Mouse (Mus musculus) stomach, embryonic 14.5 days (tissue): ENCODE data around the gene Sf3b6. TPM values are rescaled to one million over a fixed set of nuclear protein-coding genes. Genes with fewer than 3 reads are reported as not detected.
"Not testable (repeated sequence)": the region's sequence is repeated elsewhere in the genome, so short reads cannot be mapped to it uniquely, and the experiment has no call there.

ENCODE experiments used
- ATAC-seq: fragments of 200-750 bp; cut with Nextera tagmentation; 2 replicates; pipeline ENCODE4 v1.8.0; 2017; ENCODE audit warnings: low read depth, moderate TSS enrichment; ENCODE audit not compliant: insufficient number of reproducible peaks, insufficient read depth, low FRiP score
- H3K27ac ChIP-seq: fragments of 300-500 bp; sonication (generic); 2 replicates; pipeline ENCODE4 v1.5.1; 2014; ENCODE audit warnings: mild to moderate bottlenecking, low read length, moderate library complexity, mixed read lengths
- H3K27me3 ChIP-seq: fragments of 300-500 bp; sonication (generic); 2 replicates; pipeline ENCODE4 v1.6.1; 2014; ENCODE audit warnings: low read length, control low read depth, mixed read lengths; ENCODE audit not compliant: control insufficient read depth, insufficient read depth
- H3K36me3 ChIP-seq: fragments of 300-500 bp; sonication (generic); 2 replicates; pipeline ENCODE4 v1.6.1; 2014; ENCODE audit warnings: mild to moderate bottlenecking, control low read depth, low read length, moderate library complexity, mixed read lengths; ENCODE audit not compliant: control insufficient read depth, insufficient read depth
- H3K4me1 ChIP-seq: fragments of 300-500 bp; sonication (generic); 2 replicates; pipeline ENCODE4 v1.6.1; 2014; ENCODE audit warnings: low read length, control low read depth, mixed read lengths; ENCODE audit not compliant: control insufficient read depth, insufficient read depth
- H3K4me2 ChIP-seq: fragments of 300-500 bp; sonication (generic); replicated peaks from 2 replicates; pipeline ENCODE4 v1.6.1; 2014; ENCODE audit warnings: low read depth, low read length, control low read depth
- H3K4me3 ChIP-seq: fragments of 300-500 bp; sonication (generic); 2 replicates; pipeline ENCODE4 v1.5.1; 2014; ENCODE audit warnings: low read depth, low read length, control low read depth
- H3K9ac ChIP-seq: fragments of 300-500 bp; sonication (generic); replicated peaks from 2 replicates; pipeline ENCODE4 v1.6.1; 2014; ENCODE audit warnings: low read depth, mild to moderate bottlenecking, control low read depth, low read length, moderate library complexity, mixed read lengths
- H3K9me3 ChIP-seq: fragments of 300-500 bp; sonication (generic); 2 replicates; pipeline ENCODE4 v1.6.1; 2016; ENCODE audit warnings: low read depth, low read length, control low read depth; ENCODE audit not compliant: control insufficient read depth
- WGBS: fragments of 180-500 bp; shearing (Covaris S2); extraction: QIAGEN DNeasy Blood & Tissue Kit; methylation state at CpG from one replicate; pipeline ENCODE4 v1.1.7; 2014; 5-methylcytosine and 5-hydroxymethylcytosine counted together
- polyA plus RNA-seq: library from polyadenylated mRNA; unstranded; fragments of >200 nt; fragmentation: Nextera tagmentation; extraction: Ambion mirVana; gene quantifications from 2 replicates; pipeline ENCODE4 v1.2.1, GENCODE M21; 2014

The Sf3b6 gene
- polyA plus RNA-seq, 1 experiment from 2014 or later: 309 TPM

GRCm38 (mm10) chr12:4781725-4782404, 35.5 kb upstream of the Sf3b6 start:
- H3K4me3 ChIP-seq, H3K4me2 ChIP-seq, H3K36me3 ChIP-seq, H3K9me3 ChIP-seq, H3K9ac ChIP-seq, H3K27ac ChIP-seq, H3K27me3 ChIP-seq, ATAC-seq, H3K4me1 ChIP-seq: not testable (repeated sequence)
- WGBS: 88% methylated on average over 9 of the region's 9 CpGs

- H3K4me1 ChIP-seq: no peaks in the 10 kb centered on the region
- H3K27ac ChIP-seq: no peak overlapping the region
- no peak overlapping the region for H3K4me3 ChIP-seq
- ATAC-seq: no peak
- 65% methylated on average over 5 of the region's 5 CpGs for WGBS
- no peaks in the 10 kb centered on the region for H3K36me3 ChIP-seq
- H3K27me3 ChIP-seq: no peaks in the 10 kb centered on the region
- H3K9me3 ChIP-seq: no peaks in the 10 kb centered on the region
- no peak overlapping the region for H3K4me2 ChIP-seq
- H3K9ac ChIP-seq: no peak overlapping the region
Observed at GRCm38 (mm10) chr12:4783598-4783997, 33.7 kb upstream of the Sf3b6 start.

DNA sequence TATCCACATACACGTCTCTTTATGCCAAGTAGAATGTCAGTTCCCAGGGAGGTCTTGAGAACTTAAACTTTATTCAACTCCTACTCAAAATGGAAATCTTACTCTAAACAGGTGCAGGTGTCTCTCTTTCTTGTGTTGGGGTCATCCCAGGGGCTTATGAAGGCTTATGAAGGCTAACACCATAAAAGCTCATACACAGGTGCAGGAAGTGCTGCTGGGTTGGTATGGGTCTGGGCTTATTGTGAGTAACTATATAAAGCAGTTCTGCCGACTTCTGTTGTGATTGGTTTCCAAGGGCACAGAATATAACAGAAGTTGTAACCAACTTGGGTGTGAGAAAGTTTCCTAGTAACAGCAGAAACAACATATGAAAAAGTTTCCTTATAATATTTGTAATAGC, 32.9 kb upstream of the Sf3b6 start:
- no peaks in the 10 kb centered on the region for H3K9me3 ChIP-seq
- no peak overlapping the region for H3K27ac ChIP-seq
- H3K4me2 ChIP-seq: no peak overlapping the region
- H3K4me1 ChIP-seq: no peaks in the 10 kb centered on the region
- H3K36me3 ChIP-seq: no peaks in the 10 kb centered on the region
- H3K9ac ChIP-seq: no peak overlapping the region
- 62% methylated on average over 2 of the region's 2 CpGs for WGBS
- H3K4me3 ChIP-seq: no peak overlapping the region
- no peaks in the 10 kb centered on the region for H3K27me3 ChIP-seq
- no peak for ATAC-seq

DNA sequence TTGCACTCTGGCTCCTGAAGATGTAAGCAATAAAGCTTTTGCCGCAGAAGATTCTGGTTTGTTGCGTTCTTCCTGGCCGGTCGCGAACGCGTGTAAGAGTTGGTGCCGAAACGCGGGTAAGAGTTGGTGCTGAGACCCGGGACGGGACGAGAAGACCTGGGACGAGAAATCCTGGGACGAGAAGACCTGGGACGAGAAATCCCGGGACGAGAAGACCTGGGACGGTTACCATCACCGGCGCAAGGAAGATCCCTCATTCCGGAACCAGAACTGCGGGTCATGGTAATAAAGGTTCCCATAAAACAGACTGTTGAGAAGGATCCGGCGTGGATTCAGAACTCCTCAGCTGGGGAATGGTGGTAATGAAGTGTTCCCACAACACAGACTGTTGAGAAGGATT, 29.2 kb upstream of the Sf3b6 start:
- not testable (repeated sequence) for H3K36me3 ChIP-seq, H3K4me2 ChIP-seq, H3K27me3 ChIP-seq, H3K27ac ChIP-seq, H3K4me1 ChIP-seq, H3K9me3 ChIP-seq, H3K9ac ChIP-seq, ATAC-seq, H3K4me3 ChIP-seq
- 94% methylated on average over 25 of the region's 25 CpGs for WGBS

DNA sequence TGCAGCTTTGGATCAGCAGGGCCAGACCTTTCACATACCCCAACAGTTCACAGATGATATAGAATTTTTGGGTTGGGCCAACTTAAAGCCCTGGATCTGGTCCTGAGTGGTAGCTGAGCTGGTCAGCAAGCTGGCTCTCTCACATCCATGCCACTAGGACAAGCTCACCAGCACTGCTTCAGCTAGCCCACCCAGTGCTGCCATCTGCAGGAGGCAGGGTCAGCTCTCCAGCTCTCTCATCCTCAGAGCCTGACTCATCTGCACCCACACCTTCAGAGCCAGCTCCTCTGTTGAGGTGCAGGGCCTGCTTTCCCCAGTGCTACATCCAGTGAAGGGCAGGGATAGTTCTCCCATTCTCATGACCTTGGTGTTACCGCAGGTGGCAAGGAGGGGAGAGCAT, 23.6 kb upstream of the Sf3b6 start:
- H3K4me3 ChIP-seq: no peak overlapping the region
- no peak overlapping the region for H3K4me2 ChIP-seq
- H3K27me3 ChIP-seq: no peaks in the 10 kb centered on the region
- H3K4me1 ChIP-seq: no peaks in the 10 kb centered on the region
- WGBS: 76% methylated on average over 1 of the region's 1 CpGs
- H3K9ac ChIP-seq: no peak overlapping the region
- no peak overlapping the region for H3K27ac ChIP-seq
- no peaks in the 10 kb centered on the region for H3K9me3 ChIP-seq
- no peaks in the 10 kb centered on the region for H3K36me3 ChIP-seq
- no peak for ATAC-seq

DNA sequence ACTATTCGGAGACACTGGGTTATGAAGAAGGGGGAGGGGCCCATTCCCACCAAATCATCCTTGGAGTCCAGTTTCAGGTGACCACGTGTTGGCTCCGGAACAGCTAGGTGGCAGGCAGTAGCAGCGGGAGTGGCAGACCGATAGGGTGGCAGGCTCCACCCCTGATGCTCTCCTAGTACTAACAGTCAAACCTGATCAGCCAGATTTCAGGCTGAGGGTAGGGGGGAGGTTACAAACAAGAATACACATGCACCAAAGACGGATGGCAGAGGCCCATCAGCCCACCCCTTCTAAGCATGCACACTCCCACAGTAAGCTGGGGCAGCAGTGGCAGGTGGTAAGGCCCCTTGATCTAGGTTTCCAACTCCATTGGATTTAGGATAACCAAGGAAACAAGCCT, 19.9 kb upstream of the Sf3b6 start:
- 60% methylated on average over 6 of the region's 6 CpGs for WGBS
- not testable (repeated sequence) for H3K4me2 ChIP-seq, H3K36me3 ChIP-seq, H3K9me3 ChIP-seq, H3K27me3 ChIP-seq, H3K4me3 ChIP-seq, H3K9ac ChIP-seq, H3K4me1 ChIP-seq, ATAC-seq, H3K27ac ChIP-seq

DNA sequence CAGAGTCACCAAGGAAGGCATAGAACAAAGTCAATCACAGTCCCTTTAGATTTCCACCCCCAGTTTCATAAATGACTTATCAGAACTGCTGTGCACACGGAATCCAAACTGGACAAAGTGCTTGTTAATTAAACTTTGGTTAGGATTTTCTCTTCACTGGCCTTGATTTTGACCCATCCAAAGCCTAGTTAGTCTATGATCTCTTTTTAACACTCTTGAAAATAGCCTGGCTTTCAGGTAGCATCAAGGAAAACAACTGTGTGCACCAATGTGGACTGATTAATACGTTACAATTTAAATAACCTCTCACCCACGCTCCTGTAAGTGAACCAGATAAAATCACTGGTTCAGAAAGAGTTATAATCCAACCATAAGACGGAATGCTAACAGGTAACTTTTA, 6.3 kb upstream of the Sf3b6 start:
- H3K4me1 ChIP-seq: no peaks in the 10 kb centered on the region
- H3K4me3 ChIP-seq: no peak overlapping the region
- H3K9ac ChIP-seq: no peak overlapping the region
- H3K4me2 ChIP-seq: no peak overlapping the region
- WGBS: 71% methylated on average over 4 of the region's 4 CpGs
- ATAC-seq: no peak
- no peaks in the 10 kb centered on the region for H3K36me3 ChIP-seq
- H3K27ac ChIP-seq: no peak overlapping the region
- H3K27me3 ChIP-seq: no peaks in the 10 kb centered on the region
- H3K9me3 ChIP-seq: peaks cover 4% of the 10 kb centered on the region; the same call in 1 of the 2 replicates

DNA sequence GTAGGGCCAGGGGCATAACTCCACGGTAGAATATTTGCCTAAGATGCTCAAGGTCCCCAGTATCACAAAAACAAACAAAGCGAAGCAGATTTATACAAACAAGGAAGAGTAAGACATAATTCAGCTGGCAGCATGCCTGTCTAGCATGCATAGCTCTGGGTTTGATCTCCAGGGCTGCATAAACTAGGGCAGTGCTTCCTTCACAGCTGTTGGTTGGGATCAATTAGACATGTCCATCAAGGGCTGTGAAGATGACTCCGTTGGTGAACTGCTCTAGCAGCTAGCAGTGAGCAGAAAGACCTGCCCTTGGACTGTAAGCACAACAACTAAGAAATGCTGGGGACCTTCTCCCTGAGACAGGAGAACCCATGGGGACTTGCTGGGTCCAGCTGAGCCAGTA, 5.6 kb upstream of the Sf3b6 start:
- no peak for ATAC-seq
- 28% methylated on average over 3 of the region's 3 CpGs for WGBS

GRCm38 (mm10) chr12:4813636-4814035, 3.7 kb upstream of the Sf3b6 start:
- 84% methylated on average over 4 of the region's 4 CpGs for WGBS
- Histone ChIP-seq H3K36me3 (no peaks in the 10 kb centered on the region), H3K9ac (no peak overlapping the region), H3K4me2 (no peak overlapping the region), H3K4me1 (peaks cover 3% of the 10 kb centered on the region; the same call in 1 of the 2 replicates), H3K4me3 (no peak overlapping the region), H3K27ac (no peak overlapping the region), H3K27me3 (no peaks in the 10 kb centered on the region), H3K9me3 (peaks cover 4% of the 10 kb centered on the region; the same call in 1 of the 2 replicates)
- no peak for ATAC-seq

More for the DNA sequence above, 5.6 kb upstream of the Sf3b6 start:
- H3K9me3 ChIP-seq: peaks cover 4% of the 10 kb centered on the region; the same call in 1 of the 2 replicates
- no peak overlapping the region for H3K27ac ChIP-seq
- H3K4me2 ChIP-seq: no peak overlapping the region
- H3K9ac ChIP-seq: no peak overlapping the region
- no peak overlapping the region for H3K4me3 ChIP-seq
- no peaks in the 10 kb centered on the region for H3K27me3 ChIP-seq
- H3K36me3 ChIP-seq: no peaks in the 10 kb centered on the region
- H3K4me1 ChIP-seq: no peaks in the 10 kb centered on the region
